Mouse (Mus musculus) left cerebral cortex, adult 2 months (tissue): ENCODE measurements at regions not wholly inside any gene's neighbourhood (a gene's known extent, or its start where the extent isn't known, plus 50 kb on each side); places are given as distances from the start of the nearest gene placed in this dataset.
A peak's percentile ranks its signal among the peaks of the same experiment; 100 is the strongest.
"Not testable (repeated sequence)": the region's sequence is repeated elsewhere in the genome, so short reads cannot be mapped to it uniquely, and the experiment has no call there.

Experiments used
- DNase-seq, 2 experiments: peaks; one replicate each; pipeline ENCODE4 v3.0.0; 2021 to 2022; ENCODE audit warnings: low spot score in 2 of 2, mixed read lengths in 1 of 2; ENCODE audit errors: extremely low spot score in 1 of 2
- H3K27ac ChIP-seq: fragments of 200-600 bp; 2 replicates; pipeline ENCODE4 v1.8.1; 2022
- H3K4me3 ChIP-seq: fragments of 200-600 bp; 2 replicates; pipeline ENCODE4 v1.8.1; 2022
- intact Hi-C: fragments of 180-260 bp; cut with DNase I; formaldehyde crosslinking; loops from one replicate; pipeline ENCODE4 v1.15.1; 2025

DNA sequence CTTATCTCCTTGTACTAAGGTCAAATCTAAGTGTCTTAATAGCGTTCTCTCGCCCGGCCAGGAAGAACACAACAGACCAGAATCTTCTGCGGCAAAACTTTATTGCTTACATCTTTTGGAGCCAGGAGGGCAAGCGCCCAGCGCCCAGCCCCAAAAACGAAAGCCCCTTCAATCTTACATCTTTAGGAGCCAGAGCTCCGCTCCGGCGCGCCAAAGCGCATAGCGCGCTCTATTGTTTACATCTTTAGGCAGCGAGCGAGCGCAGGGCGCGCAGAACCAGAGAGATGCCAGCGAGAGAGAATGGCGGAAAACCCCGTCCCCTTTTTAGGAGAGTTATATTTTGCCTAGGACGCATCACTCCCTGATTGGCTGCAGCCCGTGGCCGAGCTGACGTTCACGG lies 373.2 kb upstream of the Gm21477 start:
- H3K27ac ChIP-seq, H3K4me3 ChIP-seq, intact Hi-C loops: not testable (repeated sequence)
- DNase-seq: peak; percentile 4 to 6
